Mouse (Mus musculus) lung, postnatal 25 days (tissue): Measurements from ENCODE around the gene Rps2.
A peak's percentile ranks its signal among the peaks of the same experiment; 100 is the strongest.

Experiments used
- DNase-seq: peaks from one replicate; pipeline ENCODE4 v3.0.0; 2022; ENCODE audit warnings: low spot score

The Rps2 gene

GRCm38 (mm10) chr17:24733434-24734050 is 15.6 kb downstream of the Rps2 start:
- no peak for DNase-seq

DNA sequence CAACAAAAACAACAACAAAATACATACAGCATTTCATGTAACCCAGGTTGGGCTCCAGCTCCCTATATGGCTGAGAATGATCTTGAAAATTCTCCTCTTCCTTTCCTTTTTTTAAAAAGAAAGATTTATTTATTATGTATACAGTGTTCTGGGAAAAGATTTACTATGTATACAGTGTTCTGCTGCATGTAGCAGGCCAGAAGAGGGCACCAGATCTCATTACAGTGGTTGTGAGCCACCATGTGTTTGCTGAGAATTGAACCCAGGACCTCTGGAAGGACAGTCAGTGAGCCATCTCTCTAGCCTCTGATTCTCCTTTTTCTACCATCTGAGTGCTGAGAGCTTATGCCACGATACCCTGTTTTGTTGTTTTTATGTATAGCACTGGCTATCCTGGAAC is 16.6 kb downstream of the Rps2 start:
- DNase-seq = no peak

DNA sequence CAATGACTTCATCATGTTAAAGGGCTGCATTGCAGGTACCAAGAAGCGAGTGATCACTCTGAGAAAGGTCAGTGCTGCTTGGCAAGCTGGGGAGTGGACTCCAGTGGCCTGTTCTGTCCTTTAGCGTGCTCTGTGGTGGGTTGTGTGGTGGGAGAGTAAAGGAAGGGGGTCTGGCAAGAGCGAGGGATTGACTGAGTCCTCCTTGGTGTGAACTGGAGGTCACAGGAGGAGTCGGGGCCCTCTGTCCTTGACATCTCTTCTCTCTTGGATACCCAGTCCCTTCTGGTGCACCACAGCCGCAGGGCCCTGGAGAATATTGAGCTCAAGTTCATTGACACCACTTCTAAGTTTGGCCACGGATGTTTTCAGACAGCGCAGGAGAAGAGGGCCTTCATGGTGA is 17.5 kb downstream of the Rps2 start:
- no peak for DNase-seq

DNA sequence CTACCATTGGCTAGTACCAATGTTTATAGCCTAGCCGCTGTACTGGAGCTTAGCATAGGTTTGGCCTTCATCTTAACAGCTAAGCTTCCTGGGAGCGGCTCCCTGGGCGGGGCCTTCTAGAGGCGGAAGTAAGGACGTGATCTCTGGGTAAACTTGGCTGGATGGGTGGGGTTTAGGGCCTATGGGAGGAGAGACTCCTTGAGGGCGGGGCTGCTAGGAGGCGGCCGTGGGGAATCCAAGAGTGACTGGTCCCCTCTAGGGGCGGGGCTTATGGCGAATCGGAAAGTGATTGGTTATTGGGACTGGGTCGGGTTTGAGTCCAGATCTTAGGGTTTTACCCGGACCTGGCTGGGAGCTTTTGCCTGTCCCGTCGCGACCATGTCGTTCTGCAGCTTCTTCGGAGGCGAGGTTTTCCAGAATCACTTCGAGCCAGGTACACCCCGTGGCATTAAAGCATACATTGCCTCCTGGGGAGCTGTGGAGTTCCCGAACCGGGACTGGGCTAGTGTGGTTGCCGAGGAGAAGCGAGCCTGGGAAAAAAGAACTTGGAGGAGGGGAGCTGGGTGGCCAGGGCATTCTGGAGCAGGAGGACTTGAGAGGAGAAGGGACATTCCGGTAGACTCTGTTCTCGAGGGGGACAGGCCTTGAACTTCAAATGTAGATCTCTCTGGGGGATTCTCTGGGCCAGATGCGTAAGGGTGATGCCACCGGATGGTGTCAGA is 18.6 kb downstream of the Rps2 start, which contains the start of gene Msrb1:
Msrb1 (plus strand) TSS at position 313 of the 722 bp plus-strand sequence.
- DNase-seq = peak; percentile 99

DNA sequence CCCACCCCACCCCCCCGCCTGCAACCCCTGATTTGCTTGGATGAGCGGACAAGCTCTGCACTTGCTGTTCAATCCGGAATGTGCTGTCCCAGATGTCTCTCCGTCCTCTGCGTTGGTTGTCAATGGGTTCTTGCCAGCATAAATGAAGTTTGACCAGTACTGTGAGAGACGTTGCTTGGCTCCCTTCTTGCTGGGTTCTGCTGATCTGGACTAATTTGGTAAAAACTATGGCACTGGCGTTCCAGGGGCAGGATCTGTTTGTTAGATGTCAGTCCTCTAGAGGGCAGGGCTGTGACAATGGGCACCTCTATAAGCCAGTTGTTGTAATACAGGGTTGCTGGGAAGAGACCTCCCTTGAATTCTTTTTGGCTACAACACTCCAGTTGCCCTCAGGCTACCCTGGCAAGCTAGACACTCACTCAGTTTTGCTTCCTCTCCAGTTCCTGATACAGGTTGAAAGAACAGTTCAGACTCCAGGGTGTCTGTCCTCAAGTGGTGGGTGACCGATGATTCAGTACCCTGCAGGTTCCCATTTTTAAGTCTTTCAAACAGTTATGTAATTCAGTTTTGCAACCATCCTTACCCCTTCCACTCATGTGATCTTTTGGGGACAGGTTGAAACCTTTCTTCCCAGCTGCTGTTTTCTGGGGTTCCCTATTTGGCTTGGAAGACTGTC is 19.4 kb downstream of the Rps2 start:
- DNase-seq = peak; percentile 53

GRCm38 (mm10) chr17:24738238-24738637 is 20.3 kb downstream of the Rps2 start:
- DNase-seq = no peak

GRCm38 (mm10) chr17:24739926-24740325 is 22.0 kb downstream of the Rps2 start:
- DNase-seq = no peak

DNA sequence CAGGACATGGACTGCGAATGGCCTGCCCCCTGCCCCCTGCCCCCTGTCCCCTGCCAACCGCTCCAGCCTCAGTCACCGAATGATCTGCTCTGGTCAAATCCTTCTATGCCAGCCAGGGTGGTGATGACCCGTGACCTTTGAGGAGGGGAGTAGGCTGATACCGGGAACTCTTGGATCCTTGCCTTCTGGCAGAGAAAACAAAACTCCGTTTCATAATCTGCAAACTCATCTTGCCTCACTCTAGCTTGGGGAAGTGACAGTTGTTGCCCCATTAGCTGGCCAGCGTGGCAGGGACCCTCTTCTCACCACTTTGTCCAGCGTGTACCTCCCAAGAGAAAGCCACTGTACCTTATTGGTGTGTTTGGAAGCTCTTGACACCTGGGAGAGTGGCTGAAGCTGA is 24.4 kb downstream of the Rps2 start:
- peak; percentile 34 for DNase-seq

- no peak for DNase-seq
Observed at GRCm38 (mm10) chr17:24743896-24744295, 26.0 kb downstream of the Rps2 start.

- DNase-seq = no peak
Observed at GRCm38 (mm10) chr17:24744381-24744780, 26.5 kb downstream of the Rps2 start.

- peak; percentile 83 for DNase-seq
Observed at GRCm38 (mm10) chr17:24745526-24746497, 27.9 kb downstream of the Rps2 start.

GRCm38 (mm10) chr17:24746986-24747385 is 29.1 kb downstream of the Rps2 start:
- no peak for DNase-seq

GRCm38 (mm10) chr17:24751528-24751927 is 33.6 kb downstream of the Rps2 start:
- DNase-seq = no peak

DNA sequence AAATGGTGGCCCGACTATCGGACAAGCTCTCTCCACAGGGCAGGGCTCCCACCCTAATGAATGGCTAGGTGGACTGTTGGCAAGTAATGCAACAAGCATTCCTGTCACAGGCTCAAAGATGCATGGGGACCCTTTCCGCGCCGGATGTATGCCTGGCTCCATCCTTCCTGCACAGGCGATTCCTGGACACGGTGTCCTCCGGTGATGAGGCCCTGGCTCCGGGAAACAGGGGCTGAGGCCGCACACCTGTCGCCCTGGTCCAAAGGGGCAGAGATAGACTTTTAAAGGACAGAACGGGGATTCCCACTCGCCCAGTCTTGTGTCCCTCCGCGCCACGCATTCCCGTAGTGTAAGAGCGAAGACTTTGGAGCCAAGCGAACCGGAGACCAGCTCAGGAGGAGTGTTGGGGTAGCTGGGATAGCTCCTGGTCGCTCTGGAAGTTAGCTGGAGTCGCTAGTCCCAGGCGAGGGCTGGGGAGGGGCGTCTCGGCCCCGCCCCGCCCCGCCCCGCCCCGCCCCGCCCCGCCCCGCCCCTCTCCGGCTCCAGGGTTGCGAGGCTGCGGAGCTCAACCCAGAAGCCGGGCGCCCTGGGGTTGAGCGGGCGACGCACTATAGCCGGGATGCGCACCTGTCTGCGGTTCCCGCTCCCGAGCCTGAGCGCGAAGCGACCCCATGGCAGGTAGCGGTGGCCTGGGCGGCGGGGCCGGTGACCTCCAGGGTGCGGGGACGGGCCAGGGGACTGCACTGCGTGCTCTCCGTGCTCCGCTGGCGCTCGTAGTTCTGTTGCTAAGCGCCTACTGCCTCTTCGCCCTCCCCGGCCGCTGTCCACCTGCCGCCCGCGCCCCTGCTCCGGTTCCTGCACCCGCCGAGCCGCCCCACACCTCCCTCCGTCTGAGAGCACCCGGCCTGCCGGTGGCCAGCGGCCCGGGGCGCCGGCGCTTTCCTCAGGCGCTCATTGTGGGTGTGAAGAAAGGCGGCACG is 34.8 kb downstream of the Rps2 start, which contains the start of gene Hs3st6:
Hs3st6 (plus strand) TSS at position 574 of the 980 bp plus-strand sequence.
- no peak for DNase-seq

- DNase-seq = no peak
Observed at GRCm38 (mm10) chr17:24757394-24757793, 39.5 kb downstream of the Rps2 start.

DNA sequence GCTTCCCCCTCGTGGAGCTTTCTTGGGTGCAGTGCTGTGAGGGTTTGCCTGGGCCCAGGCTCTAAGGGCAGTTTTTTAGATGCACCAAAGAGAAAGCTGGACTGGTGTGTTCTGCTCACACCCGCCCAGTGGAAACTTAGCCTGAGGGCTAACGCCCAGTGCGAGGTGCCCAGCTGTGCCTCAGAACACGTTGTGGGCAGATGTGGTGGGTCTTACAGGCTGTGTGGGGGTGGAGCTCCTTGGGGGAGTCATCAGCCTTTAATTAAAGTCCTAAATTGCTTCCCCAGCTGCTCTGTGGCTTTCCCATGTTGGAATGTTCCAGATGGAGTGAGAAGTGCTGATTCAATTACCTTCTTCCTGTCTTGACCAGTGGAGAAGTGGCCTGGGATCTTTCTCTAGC is 43.2 kb downstream of the Rps2 start:
- no peak for DNase-seq

- no peak for DNase-seq
Observed at GRCm38 (mm10) chr17:24765016-24765905, 47.3 kb downstream of the Rps2 start.

DNA sequence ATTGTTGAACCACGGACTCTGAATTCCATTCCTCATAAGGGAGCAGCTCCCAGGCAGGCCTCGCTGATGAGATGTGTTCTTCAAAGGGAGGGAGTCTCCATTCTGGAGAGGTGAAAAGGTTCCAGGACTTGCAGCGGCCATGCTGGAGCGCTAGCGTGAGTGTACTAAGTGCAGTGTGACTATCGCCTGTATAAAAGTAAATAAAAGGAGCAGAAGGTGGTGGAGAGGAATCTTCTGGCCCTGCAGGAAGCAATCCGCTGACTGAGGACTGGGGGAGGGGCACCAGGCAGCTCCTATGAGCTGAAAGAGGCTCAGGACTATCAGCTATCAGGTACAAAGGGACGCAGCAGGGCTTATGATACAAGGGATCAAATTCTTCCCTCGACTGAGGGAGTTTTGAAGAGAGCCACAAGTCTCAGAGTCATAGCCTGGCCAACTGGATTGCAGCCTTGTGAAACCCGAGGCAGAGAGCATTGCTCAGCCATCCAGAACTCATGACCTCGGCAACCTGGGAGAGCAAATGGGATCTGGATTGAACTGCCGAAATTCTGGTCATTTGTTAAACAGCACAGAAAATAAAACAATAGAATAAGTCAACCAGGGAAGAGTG is 48.5 kb downstream of the Rps2 start:
- no peak for DNase-seq

- DNase-seq = peak; percentile 17
Observed at GRCm38 (mm10) chr17:24769146-24769545, 51.2 kb downstream of the Rps2 start.
